Mouse (Mus musculus) bone marrow, adult 2 months (tissue): ENCODE data around the gene Rfng.

Source experiments
- CTCF ChIP-seq: fragments of 200-500 bp; IDR thresholded peaks from 2 replicates; pipeline ENCODE4 v1.5.1; 2011; ENCODE audit warnings: low read length, control low read depth; ENCODE audit not compliant: control insufficient read depth, insufficient read depth
- POLR2A ChIP-seq: fragments of 200-500 bp; IDR thresholded peaks from 2 replicates; pipeline ENCODE4 v1.6.1; 2011; ENCODE audit warnings: low read depth, mild to moderate bottlenecking, control low read depth, low read length, borderline replicate concordance; ENCODE audit not compliant: control insufficient read depth

DNA sequence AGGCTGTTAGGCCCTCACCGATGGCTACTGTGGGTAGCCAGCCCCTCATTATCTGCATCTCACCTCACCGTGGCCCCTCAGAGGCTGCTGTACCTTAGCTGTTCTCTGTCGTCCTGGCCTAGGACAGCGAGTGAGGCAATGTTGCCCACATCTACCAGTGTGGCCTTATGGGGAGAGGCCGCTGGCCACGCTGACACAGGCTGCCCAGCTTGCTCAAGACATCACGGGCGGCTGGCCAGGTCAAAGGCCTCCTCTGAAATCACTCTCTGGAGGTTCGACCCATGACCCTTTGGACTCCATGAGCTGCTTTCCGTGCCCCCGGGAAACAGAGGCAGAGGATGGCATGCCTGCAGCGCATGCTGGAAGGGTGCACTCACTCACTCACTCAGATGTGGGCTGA lies 46.7 kb upstream of the Rfng start:
- TF ChIP-seq POLR2A (no peak), CTCF (no peak)
